Mouse (Mus musculus): ENCODE results near the gene Prkcz.

Prkcz gene

DNA sequence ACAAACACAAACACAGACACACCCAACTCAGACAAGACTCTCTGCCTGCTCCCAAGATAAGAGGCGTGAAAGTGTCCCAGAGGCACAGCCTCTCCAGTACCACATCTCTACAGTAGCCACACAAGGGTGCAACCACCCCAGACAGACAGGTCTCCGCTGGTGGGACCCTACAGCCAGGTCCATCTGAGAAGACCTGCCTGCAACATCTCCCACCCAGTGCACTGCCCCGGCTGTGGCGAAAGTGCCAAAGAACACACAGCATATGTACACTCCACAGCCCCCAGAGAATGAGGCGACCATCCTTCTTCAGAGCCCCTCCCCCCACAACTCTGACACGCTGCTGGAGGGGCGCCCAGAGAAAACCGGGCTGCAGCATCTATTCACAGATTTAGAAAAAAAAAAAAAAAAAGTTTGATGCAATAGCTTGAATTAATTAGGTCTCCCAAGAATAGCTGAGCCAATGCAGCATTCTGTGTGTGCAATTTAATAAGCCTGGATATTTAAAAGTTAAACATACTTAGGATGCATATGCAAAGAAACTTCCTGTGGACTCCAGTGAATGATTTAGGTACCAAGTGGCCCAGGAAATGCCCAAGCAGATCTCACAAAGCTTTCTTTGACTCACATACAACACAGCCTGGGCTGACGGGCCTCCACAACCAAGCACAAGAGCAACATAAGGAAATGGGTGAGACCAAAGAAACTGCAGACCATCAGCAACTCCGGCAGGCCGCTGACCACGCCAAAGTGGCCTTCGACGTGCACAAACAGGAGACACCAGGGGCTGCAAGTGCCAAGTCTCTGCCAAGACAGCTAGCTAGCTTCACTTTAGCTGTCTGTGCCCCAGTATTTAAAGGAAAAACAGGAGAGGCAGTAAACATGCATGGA is 140.7 kb downstream of the Prkcz start:
- peak; percentile 23 for DNase-seq (ENCODE audit: low read depth)

DNA sequence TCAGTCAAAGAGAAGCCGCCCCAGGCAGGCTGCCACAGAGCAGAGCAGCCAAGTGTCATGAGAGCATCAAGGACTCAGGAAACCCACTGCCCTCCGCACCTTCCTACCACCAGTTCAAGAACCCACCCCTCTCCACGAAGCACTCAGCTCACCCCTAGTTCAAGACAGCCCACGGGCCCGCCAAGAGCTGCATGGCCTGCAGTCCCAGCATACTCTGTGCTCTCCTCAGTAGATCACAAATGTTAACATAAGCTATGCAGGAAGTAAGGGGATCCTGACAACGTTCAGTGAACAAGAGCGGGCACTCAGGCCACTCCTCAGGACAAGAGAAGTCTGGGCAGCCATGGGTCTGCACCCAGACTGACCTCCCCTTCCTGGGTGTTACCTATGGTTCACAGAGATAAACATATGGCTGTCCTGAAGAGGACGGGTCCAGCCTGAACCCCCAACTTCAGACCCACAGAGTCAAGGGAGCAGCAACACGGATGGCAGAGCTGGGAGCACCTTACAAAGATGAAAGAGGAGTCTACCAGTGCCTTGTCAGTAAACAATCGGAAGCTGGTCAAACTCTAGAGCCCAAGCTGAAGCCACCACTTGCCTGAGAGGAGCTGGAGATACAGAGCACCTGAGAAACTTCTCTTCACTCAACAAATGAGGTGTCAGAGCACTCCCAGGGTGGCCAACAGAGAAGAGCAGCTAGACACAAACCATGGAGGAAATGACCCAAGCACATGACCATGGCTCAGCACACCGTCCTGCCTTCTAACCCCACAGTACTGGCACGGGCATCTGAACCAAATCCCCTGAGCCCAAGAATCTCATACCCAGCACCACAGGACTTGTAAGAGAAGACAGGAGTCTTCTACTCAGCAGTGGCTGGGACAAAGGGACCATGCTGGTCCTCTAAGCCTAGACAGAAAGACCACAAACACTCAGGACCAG is 141.6 kb downstream of the Prkcz start:
- DNase-seq (ENCODE audit: low read depth) = peak; percentile 47

DNA sequence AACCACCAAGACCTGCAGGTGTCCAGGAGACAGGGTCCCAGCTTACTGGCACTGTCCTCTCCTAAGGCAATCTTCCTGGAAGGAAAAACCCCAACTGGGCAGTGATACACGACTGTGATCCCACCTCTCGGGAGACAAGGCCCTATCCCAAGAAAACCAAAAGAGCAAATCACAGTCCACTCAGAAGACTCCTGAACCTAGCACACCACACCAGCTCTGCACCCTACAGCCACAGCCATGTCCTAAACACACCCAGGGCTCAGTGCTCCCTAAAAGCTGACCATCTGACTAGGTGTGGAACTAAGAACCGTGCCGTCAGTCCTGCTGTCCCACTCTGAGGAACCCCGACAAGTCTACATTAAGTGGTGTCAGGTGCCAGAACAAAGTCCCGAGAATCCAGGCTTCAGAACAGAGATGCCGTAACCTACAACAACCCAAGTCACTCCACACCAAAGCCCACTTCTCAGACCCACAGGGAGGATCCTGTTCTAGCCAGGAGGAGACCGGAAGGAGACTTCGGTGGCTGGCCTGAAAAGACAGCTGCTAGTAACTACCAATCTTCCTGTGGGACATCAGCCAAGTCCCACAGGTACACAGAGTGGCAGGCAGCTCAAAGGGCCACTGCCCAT is 142.9 kb downstream of the Prkcz start:
- no peak for DNase-seq (ENCODE audit: low read depth)

DNA sequence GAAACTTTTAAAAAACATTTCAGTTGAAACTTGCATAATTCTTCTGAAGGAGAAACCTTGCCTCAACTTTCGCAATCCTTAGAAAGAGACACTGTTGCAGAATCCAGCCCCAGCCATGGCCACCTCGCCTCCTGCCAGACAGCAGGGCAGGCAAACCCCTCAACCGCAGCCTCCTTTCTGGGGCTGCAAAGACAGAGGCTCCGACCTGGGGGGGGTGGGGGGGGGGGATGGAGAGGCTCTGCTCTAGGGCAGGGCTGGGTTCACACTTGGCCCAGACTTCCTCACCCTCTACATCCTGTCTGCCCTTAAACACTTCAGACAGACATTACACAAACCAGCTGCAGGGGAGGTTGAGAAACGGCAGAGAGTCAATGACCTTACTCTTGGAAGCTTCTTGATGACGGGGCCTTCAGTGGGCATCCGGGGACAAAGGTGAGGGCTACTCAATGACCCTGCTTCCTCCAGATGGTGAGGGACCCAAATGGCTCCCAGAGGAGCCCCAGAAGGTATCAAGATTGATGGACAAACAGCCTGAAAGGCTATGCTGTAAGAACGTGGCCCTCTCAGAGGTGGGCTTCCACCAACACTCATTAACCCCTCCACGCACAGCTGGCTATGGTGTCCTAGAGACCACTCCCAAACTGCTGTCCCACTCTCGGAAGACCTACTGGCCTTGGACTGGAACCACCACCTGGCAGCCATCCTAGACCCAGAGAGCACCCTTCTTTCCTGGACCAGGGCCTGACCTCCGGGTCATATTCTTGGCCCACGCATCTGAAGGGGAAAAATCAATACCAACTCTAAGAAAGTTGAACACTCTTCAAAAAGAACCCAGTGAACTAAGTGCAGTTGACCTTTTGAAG is 143.7 kb downstream of the Prkcz start:
- peak; percentile 94 for DNase-seq (ENCODE audit: low read depth)

DNA sequence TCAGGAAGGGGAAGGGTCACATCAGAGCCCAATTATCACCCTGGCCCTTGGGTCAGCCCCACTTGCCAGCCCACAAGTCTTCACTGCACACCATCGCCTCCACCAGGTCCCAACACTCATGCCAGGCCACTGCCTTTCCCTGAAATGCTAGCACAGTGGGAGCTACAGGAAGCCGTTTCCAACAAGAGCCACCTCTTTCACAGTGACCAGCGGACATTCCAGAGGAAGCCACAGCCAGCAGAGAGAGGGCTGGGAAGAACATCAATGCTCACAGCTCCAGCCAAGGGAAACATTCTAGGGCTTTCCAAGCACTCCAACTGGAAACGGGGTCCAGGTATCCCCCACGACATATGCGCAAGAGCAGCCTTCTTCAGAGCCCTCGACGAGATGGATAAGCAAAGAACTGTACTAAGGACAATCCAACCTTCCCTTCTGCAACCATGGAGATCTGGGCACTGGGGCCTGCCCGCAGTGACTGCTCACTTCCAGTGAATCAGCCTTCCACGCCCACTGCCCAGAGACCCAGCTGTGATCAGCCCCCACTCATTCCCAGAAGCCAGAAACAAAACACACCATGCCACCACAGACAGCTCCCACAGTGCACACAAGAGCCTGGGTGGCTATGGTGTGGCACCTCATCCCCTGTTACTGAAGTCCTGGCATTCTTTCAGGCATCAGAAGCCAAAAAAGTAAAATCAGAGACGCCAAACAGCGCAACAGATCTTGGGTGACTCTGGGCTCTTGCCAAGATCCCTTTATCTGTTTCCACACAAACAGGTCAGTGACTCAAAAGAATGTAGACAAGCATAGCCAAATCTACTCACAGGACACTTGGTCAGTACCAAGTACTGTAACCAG is 145.2 kb downstream of the Prkcz start:
- peak; percentile 47 for DNase-seq (ENCODE audit: low read depth)

DNA sequence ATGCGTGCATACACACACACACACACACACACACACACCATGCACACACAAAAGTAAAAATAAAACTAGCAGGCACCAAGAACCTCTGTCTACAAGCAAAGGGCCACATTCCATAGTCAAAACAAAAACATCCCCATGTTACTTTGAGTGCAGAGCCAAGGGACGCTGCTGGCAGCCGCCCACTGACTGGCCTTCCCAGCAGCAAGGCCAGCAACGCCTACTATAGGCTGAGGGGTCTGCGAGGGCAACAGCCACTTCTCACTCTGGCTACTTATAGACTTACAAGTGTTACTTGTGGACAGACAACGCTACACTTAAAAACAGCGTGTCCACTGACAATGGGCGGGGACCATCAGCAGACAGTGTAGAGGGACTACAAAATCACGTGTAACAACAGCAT is 146.0 kb downstream of the Prkcz start:
- DNase-seq (ENCODE audit: low read depth) = no peak

DNA sequence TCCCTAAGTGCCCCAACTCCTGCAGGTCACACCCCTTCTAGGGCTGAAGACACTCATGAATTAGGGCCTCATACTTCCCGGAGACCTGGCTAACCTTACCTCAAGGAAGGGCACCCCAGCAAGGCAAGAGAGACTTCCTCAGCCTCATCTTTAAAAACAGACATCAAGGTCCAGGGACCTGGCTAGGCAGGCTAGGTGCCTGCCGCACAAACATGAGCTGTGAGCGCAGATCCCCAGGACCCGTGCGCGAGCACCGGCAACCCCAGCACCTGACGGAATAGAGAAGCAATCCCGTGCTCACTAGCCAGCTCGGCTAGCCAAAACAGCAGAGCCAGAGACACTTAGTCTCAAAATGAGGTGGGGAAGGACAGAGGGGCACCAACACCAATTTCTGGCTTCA is 146.4 kb downstream of the Prkcz start:
- DNase-seq (ENCODE audit: low read depth) = no peak

DNA sequence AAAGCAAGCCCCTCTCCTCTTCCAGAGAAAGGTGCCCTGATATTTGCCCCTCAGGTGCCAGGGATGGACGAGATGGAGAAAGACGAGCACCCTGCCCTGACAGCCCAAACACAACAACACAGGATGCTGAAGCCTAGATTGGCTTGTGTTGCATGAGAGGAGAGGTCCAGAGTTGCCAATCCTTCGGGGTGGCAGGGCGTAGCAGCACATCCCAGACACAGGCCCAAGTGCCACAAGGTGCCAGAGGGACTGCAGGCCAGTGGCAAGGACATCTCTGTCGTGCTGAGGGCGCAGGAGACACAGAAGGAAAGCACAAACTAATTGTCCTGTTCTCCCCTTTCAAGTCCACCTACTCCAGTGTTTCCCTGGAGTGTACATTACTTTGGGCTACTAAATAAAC is 147.0 kb downstream of the Prkcz start:
- DNase-seq (ENCODE audit: low read depth) = no peak

DNA sequence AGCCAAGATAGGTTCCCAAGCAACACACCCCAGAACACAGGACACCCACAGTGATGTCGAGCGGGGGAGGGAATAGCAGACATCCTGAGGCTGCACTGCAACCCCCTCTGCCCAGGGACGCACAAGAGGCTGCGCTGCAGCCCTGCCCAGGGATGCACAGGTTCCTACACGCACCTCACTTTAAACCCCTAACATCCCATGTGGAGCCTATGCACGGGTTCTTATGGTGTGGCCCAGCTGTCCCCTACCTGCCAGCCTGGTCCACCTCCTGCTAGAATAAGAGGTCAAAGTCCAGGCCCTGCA is 147.5 kb downstream of the Prkcz start:
- DNase-seq (ENCODE audit: low read depth) = no peak

DNA sequence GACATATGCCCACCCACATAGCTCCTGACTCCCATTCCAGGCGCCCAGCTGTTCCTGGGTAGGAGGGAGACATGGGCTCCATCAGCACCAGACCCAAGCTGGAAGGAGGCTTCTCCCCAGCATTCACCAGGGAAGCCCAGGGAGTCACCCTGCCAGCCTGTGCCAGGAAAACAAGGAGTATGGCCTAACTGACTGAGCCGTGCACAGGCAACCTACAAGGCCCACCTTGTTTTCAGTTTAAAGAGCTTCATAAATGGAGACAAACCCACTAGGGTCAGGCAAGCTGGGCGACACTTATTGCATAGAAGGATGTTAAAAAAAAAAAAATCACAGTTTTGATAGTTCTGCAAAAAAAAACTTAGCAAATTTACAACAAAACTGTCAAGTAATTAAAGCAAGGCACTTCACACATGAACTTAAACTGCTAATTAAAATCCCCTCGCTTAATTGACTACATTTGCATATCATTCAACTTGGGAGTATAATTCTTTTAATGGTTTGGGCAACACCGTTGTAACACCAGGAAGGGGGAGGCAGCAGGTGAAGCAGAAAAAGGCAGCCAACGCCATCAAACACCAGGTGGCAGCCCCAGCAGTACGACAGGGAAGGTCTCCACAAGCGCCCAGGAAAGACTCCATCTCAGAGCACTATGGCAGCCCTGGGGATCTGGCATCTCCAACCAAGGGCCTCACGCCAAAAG is 148.0 kb downstream of the Prkcz start:
- no peak for DNase-seq (ENCODE audit: low read depth)
